Mouse (Mus musculus) right cerebral cortex, postnatal 36 days (tissue): ENCODE data around the gene Cpsf4l.
"Not testable (repeated sequence)": the region's sequence is repeated elsewhere in the genome, so short reads cannot be mapped to it uniquely, and the experiment has no call there.

Experiments
- DNase-seq, 2 experiments: peaks; one replicate each; pipeline ENCODE4 v3.0.0; 2022; ENCODE audit warnings: low spot score in 2 of 2, mixed read lengths in 1 of 2

The Cpsf4l gene

GRCm38 (mm10) chr11:113666648-113667047 lies 43.2 kb downstream of the Cpsf4l start:
- DNase-seq: no peak

- DNase-seq: no peak
These were observed 43.6 kb downstream of the Cpsf4l start for GRCm38 (mm10) chr11:113666205-113666604.

- no peak for DNase-seq
These were observed 45.5 kb downstream of the Cpsf4l start for GRCm38 (mm10) chr11:113664279-113664678.

GRCm38 (mm10) chr11:113661835-113662351 lies 47.9 kb downstream of the Cpsf4l start:
- no peak for DNase-seq

- DNase-seq: no peak
These were observed 48.9 kb downstream of the Cpsf4l start for GRCm38 (mm10) chr11:113660940-113661339.

GRCm38 (mm10) chr11:113660213-113660612 lies 49.6 kb downstream of the Cpsf4l start:
- not testable (repeated sequence) for DNase-seq

GRCm38 (mm10) chr11:113658763-113659162 lies 51.1 kb downstream of the Cpsf4l start:
- DNase-seq: no peak

GRCm38 (mm10) chr11:113658319-113658718 lies 51.5 kb downstream of the Cpsf4l start:
- no peak for DNase-seq

- DNase-seq: no peak
These were observed 52.6 kb downstream of the Cpsf4l start for GRCm38 (mm10) chr11:113657221-113657620.

GRCm38 (mm10) chr11:113656511-113656932 lies 53.3 kb downstream of the Cpsf4l start:
- DNase-seq: no peak

- no peak for DNase-seq
These were observed 55.1 kb downstream of the Cpsf4l start for GRCm38 (mm10) chr11:113654561-113655270.

GRCm38 (mm10) chr11:113654105-113654504 lies 55.7 kb downstream of the Cpsf4l start:
- DNase-seq: no peak

- no peak for DNase-seq
These were observed 57.3 kb downstream of the Cpsf4l start for GRCm38 (mm10) chr11:113652516-113652915.

GRCm38 (mm10) chr11:113651907-113652273 lies 57.9 kb downstream of the Cpsf4l start:
- DNase-seq: no peak

GRCm38 (mm10) chr11:113651206-113651906 lies 58.5 kb downstream of the Cpsf4l start:
- DNase-seq: no peak

GRCm38 (mm10) chr11:113649353-113650210 lies 60.2 kb downstream of the Cpsf4l start, which contains the start of gene Slc39a11:
Gene Slc39a11 (minus strand): TSS chr11:113650079.
- DNase-seq: peak in 1 of 2 experiments; percentile 39

- DNase-seq: no peak
These were observed 61.0 kb downstream of the Cpsf4l start, which contains the start of gene Cog1 for GRCm38 (mm10) chr11:113648690-113649352. Gene Cog1 (plus strand): TSS chr11:113649169.
